Mouse (Mus musculus) stomach, embryonic 16.5 days (tissue): ENCODE results near the gene 9030612E09Rik. TPM values are rescaled to one million over a fixed set of nuclear protein-coding genes. Genes with fewer than 3 reads are reported as not detected.
A peak's percentile ranks its signal among the peaks of the same experiment; 100 is the strongest.

ENCODE experiments used
- ATAC-seq: fragments of 200-750 bp; cut with Nextera tagmentation; 2 replicates; pipeline ENCODE4 v1.8.0; 2017; ENCODE audit warnings: moderate number of reproducible peaks, moderate TSS enrichment; ENCODE audit not compliant: insufficient read depth, low FRiP score
- H3K27ac ChIP-seq: fragments of 300-500 bp; sonication (generic); 2 replicates; pipeline ENCODE4 v1.5.1; 2014; ENCODE audit warnings: low read length
- H3K27me3 ChIP-seq: fragments of 300-500 bp; sonication (generic); 2 replicates; pipeline ENCODE4 v1.6.1; 2014; ENCODE audit warnings: low read length, control low read depth, mixed read lengths; ENCODE audit not compliant: control insufficient read depth, insufficient read depth
- H3K36me3 ChIP-seq: fragments of 300-500 bp; sonication (generic); 2 replicates; pipeline ENCODE4 v1.6.1; 2014; ENCODE audit warnings: low read length; ENCODE audit not compliant: control insufficient read depth, insufficient read depth
- H3K4me1 ChIP-seq: fragments of 300-500 bp; sonication (generic); 2 replicates; pipeline ENCODE4 v1.6.1; 2014; ENCODE audit warnings: low read length, control low read depth, mixed read lengths; ENCODE audit not compliant: control insufficient read depth, insufficient read depth
- H3K4me2 ChIP-seq: fragments of 300-500 bp; sonication (generic); 2 replicates; pipeline ENCODE4 v1.6.1; 2014; ENCODE audit warnings: low read depth, low read length, mixed read lengths
- H3K4me3 ChIP-seq: fragments of 300-500 bp; sonication (generic); replicated peaks from 2 replicates; pipeline ENCODE4 v1.5.1; 2014; ENCODE audit warnings: mild to moderate bottlenecking, low read length
- H3K9ac ChIP-seq: fragments of 300-500 bp; sonication (generic); 2 replicates; pipeline ENCODE4 v1.6.1; 2014; ENCODE audit warnings: low read length
- H3K9me3 ChIP-seq: fragments of 300-500 bp; sonication (generic); replicated peaks from 2 replicates; pipeline ENCODE4 v1.6.1; 2016; ENCODE audit warnings: low read length, control low read depth; ENCODE audit not compliant: control insufficient read depth
- WGBS: fragments of 180-500 bp; shearing (Covaris S2); extraction: QIAGEN DNeasy Blood & Tissue Kit; methylation state at CpG from one replicate; pipeline ENCODE4 v1.1.7; 2014; 5-methylcytosine and 5-hydroxymethylcytosine counted together
- polyA plus RNA-seq: library from polyadenylated mRNA; unstranded; fragments of >200 nt; fragmentation: Nextera tagmentation; extraction: Ambion mirVana; gene quantifications from 2 replicates; pipeline ENCODE4 v1.2.1, GENCODE M21; 2015

The 9030612E09Rik gene
- polyA plus RNA-seq, 1 experiment from 2014 or later, result 0.50 TPM

- Histone ChIP-seq H3K9me3 (no peaks in the 10 kb centered on the region), H3K4me3 (peak overlapping the region; percentile 78), H3K4me1 (peaks cover 7% of the 10 kb centered on the region), H3K9ac (peak overlapping the region; percentile 83), H3K36me3 (no peaks in the 10 kb centered on the region), H3K27ac (peak overlapping the region; percentile 80), H3K27me3 (no peaks in the 10 kb centered on the region), H3K4me2 (peak overlapping the region; percentile 61)
- ATAC-seq, result peak; percentile 31
- under 1% methylated on average over 25 of the region's 25 CpGs for WGBS
Observed at GRCm38 (mm10) chr10:43221659-43222058, 47.2 kb downstream of the 9030612E09Rik start.

- no peaks in the 10 kb centered on the region for H3K9me3 ChIP-seq
- no peaks in the 10 kb centered on the region for H3K27me3 ChIP-seq
- 90% methylated on average over 2 of the region's 2 CpGs for WGBS
- H3K4me1 ChIP-seq, result peaks cover 7% of the 10 kb centered on the region
- H3K27ac ChIP-seq, result no peak overlapping the region
- H3K36me3 ChIP-seq, result no peaks in the 10 kb centered on the region
- H3K4me2 ChIP-seq, result no peak overlapping the region
- no peak overlapping the region for H3K4me3 ChIP-seq
- no peak overlapping the region for H3K9ac ChIP-seq
- no peak for ATAC-seq
Observed at GRCm38 (mm10) chr10:43223391-43223790, 48.9 kb downstream of the 9030612E09Rik start.

Other genes starting within 250 kb of the 9030612E09Rik start
- gene Sobp, start 174 bp upstream of the 9030612E09Rik start, polyA plus RNA-seq, result 0.67 and 1.0 TPM in 2 replicates
- gene Pdss2, start 46.8 kb downstream of the 9030612E09Rik start, polyA plus RNA-seq, result 11.9 and 12.5 TPM in 2 replicates